Mouse (Mus musculus) right cerebral cortex, postnatal 14 days (tissue): ENCODE results near the gene Pramef8.
A peak's percentile ranks its signal among the peaks of the same experiment; 100 is the strongest.
"Not testable (repeated sequence)": the region's sequence is repeated elsewhere in the genome, so short reads cannot be mapped to it uniquely, and the experiment has no call there.

Experiments used
- DNase-seq: peaks from one replicate; pipeline ENCODE4 v3.0.0; 2022

The Pramef8 gene

GRCm38 (mm10) chr4:143412219-143413092 is at the start of gene Pramef8:
TSS of gene Pramef8 (plus strand) at chr4:143412426.
- peak; percentile 87 for DNase-seq

GRCm38 (mm10) chr4:143366415-143367041 is 45.7 kb upstream of the Pramef8 start:
- no peak for DNase-seq

- no peak for DNase-seq
These were observed 32.7 kb upstream of the Pramef8 start for GRCm38 (mm10) chr4:143379480-143379879.

DNA sequence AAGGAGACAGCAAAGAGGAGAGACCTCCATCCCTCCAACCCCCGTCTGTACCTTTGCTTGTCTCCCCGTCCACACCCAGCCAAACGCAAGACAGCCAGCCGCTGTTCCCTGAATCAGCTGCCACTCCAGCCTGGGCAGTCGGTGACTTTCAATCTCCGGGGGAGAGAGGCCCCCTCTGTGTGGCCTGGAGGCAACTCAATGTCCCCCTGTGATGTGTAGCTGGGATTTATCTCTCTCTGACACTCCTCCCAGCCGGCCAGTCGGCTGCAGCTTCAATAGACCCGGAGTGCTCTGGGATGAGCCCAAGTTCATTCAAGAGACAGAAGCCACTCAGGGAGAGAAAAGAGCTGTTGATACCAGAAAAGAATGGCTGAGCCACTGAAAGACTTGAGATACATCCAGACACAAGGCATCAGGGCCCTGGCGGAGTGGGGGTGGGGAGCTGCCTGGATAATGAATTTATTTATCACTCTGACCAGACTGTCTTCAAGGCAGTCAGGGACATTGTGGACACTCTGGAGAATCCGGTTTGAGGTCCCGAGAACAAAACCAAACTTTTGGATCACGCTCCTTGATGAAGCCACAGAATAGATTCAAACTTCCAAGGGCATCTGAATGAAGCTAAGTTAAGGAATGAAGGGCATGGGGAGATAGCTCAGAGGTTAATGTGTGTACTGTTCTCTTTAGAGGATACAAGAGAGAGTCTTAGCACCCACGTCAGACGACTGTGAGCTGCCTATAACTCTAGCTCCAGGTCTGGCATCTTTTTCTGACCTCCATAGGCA is 32.1 kb upstream of the Pramef8 start:
- no peak for DNase-seq

- peak; percentile 70 for DNase-seq
These were observed 31.6 kb upstream of the Pramef8 start for GRCm38 (mm10) chr4:143380716-143381004.

DNA sequence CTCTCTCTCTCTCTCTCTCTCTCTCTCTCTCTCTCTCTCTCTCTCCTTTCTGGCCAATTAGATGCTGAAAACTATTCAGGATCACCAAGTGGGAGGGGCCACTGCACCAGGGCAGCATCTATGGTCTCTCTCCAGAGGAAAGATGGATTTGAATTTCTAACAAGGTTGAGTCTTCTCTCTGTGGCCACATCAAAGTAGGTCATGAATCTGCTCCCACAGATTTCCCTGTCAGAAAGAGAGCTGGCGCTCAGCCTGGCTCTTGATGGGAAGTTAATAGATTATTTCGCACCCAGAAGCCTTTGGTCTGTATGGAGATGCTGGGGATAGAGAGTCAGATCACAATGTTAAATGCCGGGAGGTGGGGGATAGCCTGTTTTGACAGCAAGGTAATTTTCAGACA is 30.1 kb upstream of the Pramef8 start:
- no peak for DNase-seq

DNA sequence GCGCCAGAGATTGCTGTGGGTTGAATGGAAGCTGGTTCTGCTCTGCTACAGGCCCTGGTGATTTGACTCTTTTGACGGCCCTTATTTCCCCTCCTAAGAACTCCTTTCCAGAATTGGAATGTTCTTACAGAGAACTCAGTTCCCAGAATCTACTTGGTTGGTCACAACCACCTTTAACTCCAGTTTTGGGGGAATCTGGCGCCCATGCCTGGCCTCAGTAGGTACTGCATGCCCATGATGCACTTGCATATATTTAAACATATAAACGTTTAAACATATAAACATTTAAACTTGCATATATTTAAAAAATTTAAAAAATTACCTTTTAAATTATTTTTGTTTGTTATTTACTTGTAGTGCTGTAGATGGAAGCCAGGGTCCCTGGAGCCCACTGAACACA is 28.6 kb upstream of the Pramef8 start:
- DNase-seq: peak; percentile 17

GRCm38 (mm10) chr4:143388955-143389702 is 23.1 kb upstream of the Pramef8 start:
- peak; percentile 44 for DNase-seq

DNA sequence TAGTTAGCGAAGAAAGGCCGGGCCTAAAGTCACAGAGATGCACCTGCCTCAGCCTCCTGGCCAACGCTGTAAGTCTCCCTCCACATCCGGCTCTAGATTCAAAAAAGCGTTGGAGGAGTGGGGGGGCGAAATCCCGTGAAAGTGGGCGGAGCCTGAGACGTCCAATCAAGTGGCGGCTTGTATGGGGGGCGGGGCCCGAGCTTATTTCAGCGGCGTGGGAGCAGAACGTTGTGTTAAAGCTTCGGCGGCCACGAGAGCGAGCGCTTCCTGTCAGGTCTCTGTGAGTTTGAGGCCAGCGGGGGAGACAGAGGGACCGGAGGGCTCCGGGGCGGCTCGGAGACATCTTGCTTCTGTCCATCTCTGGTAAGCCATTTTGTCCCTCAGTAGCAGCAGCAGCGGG is 18.0 kb upstream of the Pramef8 start, which contains the start of gene Pramel1:
TSS of gene Pramel1 (plus strand) at position 248 of the 400 bp plus-strand sequence.
- DNase-seq: no peak

GRCm38 (mm10) chr4:143411566-143412218 is 534 bp upstream of the Pramef8 start:
- DNase-seq: no peak

DNA sequence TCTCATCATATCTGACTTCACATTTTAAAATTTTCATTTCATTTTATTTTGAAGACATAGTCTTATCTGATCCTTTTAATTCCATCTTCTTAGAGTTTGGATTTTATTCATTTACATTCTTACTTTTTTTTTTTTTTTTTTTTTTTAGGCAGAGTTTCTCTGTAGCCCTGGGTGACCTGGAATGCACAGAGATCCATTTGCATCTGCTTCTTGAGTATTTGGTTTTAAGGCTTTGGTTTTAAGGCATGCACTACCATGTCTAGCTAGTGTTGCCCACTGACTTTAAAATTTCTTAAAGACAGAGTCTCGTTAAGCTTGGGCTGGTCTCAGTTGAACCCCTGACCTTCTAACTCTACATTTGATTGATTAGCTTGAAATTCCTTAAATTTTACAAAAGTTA is 1.4 kb downstream of the Pramef8 start:
- no peak for DNase-seq

DNA sequence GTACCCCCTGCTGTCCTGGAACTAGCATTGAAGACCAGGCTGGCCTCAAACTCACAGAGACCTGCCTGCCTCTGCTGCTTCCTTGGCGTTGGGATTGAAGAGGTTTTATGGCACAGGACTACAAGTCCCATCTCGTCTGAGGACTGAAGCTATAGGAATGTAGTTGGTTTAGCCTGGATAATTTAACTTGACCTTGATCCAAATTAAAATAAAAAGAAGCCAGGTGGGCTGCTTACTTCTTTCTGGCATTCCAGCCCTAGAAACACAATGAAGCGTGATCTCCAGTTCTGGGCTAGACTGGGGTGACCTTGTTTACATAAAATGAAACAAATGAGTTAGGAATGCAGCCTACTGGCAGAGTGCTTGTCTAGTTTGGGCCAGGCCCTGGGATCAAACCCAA is 1.9 kb downstream of the Pramef8 start:
- DNase-seq: no peak

DNA sequence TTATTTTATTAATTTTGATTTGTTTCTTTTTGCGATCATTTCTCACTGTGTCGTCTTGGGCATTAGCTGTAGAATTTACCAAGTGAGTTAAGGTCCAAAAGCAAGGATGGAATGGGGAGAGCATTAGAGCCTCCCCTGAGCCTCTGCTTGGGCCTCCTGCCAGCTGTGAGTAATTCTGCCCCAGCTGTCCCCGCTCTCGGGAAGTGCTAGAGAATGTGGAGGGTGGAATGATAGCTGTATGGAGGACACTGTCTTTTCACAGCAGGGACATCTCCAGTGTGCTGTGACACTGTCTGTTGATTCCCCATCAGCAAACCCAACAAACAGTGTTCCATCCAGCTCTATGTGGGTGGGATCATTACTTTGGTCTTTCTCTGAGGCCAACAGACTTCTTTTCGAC is 14.5 kb downstream of the Pramef8 start:
- not testable (repeated sequence) for DNase-seq

DNA sequence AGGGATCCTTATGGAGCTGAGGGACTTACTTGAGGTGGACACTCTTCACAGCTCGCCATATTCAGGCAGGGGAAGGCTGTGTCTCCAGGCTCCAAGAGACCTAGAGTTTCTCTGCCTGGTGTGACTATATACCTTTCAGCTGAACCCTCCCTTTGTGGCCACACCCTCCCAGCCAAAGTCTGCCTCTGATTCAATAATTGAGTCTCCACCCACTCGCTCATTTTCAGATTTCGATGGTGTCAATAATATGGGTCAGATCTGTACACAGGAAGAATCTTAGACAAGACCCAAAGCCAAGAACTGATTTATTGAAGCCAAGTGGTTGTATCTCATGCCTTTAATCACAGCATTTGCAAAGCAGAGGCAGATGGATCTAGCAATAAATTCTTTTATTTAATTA is 38.0 kb downstream of the Pramef8 start, which contains the start of gene Oog4:
TSS of gene Oog4 (minus strand) at position 101 of the 400 bp plus-strand sequence.
- no peak for DNase-seq
